Mouse (Mus musculus): ENCODE data around the gene Prr15.
A peak's percentile ranks its signal among the peaks of the same experiment; 100 is the strongest.

Gene Prr15

GRCm38 (mm10) chr6:54325246-54325885, at the start of gene Prr15:
Gene Prr15 (plus strand): TSS chr6:54325835.
- no peak for DNase-seq (ENCODE audit: low spot score)

GRCm38 (mm10) chr6:54277234-54277633, 48.4 kb upstream of the Prr15 start:
- no peak for DNase-seq (ENCODE audit: low spot score)

GRCm38 (mm10) chr6:54277828-54278227, 47.8 kb upstream of the Prr15 start:
- no peak for DNase-seq (ENCODE audit: low spot score)

- DNase-seq (ENCODE audit: low spot score) = no peak
Observed at GRCm38 (mm10) chr6:54278613-54279012, 47.0 kb upstream of the Prr15 start.

- no peak for DNase-seq (ENCODE audit: low spot score)
Observed at GRCm38 (mm10) chr6:54279391-54279790, 46.2 kb upstream of the Prr15 start.

- no peak for DNase-seq (ENCODE audit: low spot score)
Observed at GRCm38 (mm10) chr6:54280248-54280647, 45.4 kb upstream of the Prr15 start.

GRCm38 (mm10) chr6:54283299-54283698, 42.3 kb upstream of the Prr15 start:
- no peak for DNase-seq (ENCODE audit: low spot score)

GRCm38 (mm10) chr6:54284167-54284711, 41.4 kb upstream of the Prr15 start:
- DNase-seq (ENCODE audit: low spot score) = no peak

GRCm38 (mm10) chr6:54286813-54287212, 38.8 kb upstream of the Prr15 start:
- no peak for DNase-seq (ENCODE audit: low spot score)

- DNase-seq (ENCODE audit: low spot score) = no peak
Observed at GRCm38 (mm10) chr6:54289774-54290500, 35.7 kb upstream of the Prr15 start.

GRCm38 (mm10) chr6:54297231-54297630, 28.4 kb upstream of the Prr15 start:
- no peak for DNase-seq (ENCODE audit: low spot score)

GRCm38 (mm10) chr6:54299417-54299816, 26.2 kb upstream of the Prr15 start:
- DNase-seq (ENCODE audit: low spot score) = peak; percentile 53

- no peak for DNase-seq (ENCODE audit: low spot score)
Observed at GRCm38 (mm10) chr6:54305777-54306176, 19.9 kb upstream of the Prr15 start.

GRCm38 (mm10) chr6:54313071-54313470, 12.6 kb upstream of the Prr15 start:
- no peak for DNase-seq (ENCODE audit: low spot score)

GRCm38 (mm10) chr6:54318618-54319017, 7.0 kb upstream of the Prr15 start:
- DNase-seq (ENCODE audit: low spot score) = no peak

GRCm38 (mm10) chr6:54319198-54319597, 6.4 kb upstream of the Prr15 start:
- DNase-seq (ENCODE audit: low spot score) = no peak

GRCm38 (mm10) chr6:54320236-54320635, 5.4 kb upstream of the Prr15 start:
- no peak for DNase-seq (ENCODE audit: low spot score)

GRCm38 (mm10) chr6:54326671-54327625, 1.3 kb downstream of the Prr15 start:
- no peak for DNase-seq (ENCODE audit: low spot score)

GRCm38 (mm10) chr6:54327626-54328003, 2.0 kb downstream of the Prr15 start:
- no peak for DNase-seq (ENCODE audit: low spot score)

GRCm38 (mm10) chr6:54328783-54329182, 3.1 kb downstream of the Prr15 start:
- DNase-seq (ENCODE audit: low spot score) = no peak

GRCm38 (mm10) chr6:54329598-54329997, 4.0 kb downstream of the Prr15 start:
- DNase-seq (ENCODE audit: low spot score) = no peak

GRCm38 (mm10) chr6:54330166-54330565, 4.5 kb downstream of the Prr15 start:
- DNase-seq (ENCODE audit: low spot score) = no peak
